Mouse (Mus musculus) intestine, postnatal 0 days (tissue): ENCODE measurements at regions not wholly inside any gene's neighbourhood (a gene's known extent, or its start where the extent isn't known, plus 50 kb on each side); places are given as distances from the start of the nearest gene placed in this dataset.

ENCODE experiments used
- ATAC-seq: fragments of 200-750 bp; cut with Nextera tagmentation; 2 replicates; pipeline ENCODE4 v1.8.0; 2017; ENCODE audit warnings: mild to moderate bottlenecking, moderate TSS enrichment, moderate library complexity
- H3K27ac ChIP-seq: fragments of 300-500 bp; sonication (generic); 2 replicates; pipeline ENCODE4 v1.5.1; 2014; ENCODE audit warnings: mild to moderate bottlenecking, low read depth, low read length, moderate library complexity
- H3K27me3 ChIP-seq: fragments of 300-500 bp; sonication (generic); replicated peaks from 2 replicates; pipeline ENCODE4 v1.6.1; 2014; ENCODE audit warnings: low read length, mixed read lengths; ENCODE audit not compliant: control insufficient read depth, insufficient read depth
- H3K36me3 ChIP-seq: fragments of 300-500 bp; sonication (generic); 2 replicates; pipeline ENCODE4 v1.6.1; 2014; ENCODE audit warnings: mild to moderate bottlenecking, moderate library complexity; ENCODE audit not compliant: control insufficient read depth, insufficient read depth
- H3K4me1 ChIP-seq: fragments of 300-500 bp; sonication (generic); replicated peaks from 2 replicates; pipeline ENCODE4 v1.6.1; 2014; ENCODE audit warnings: antibody characterized with exemption, low read length, mixed read lengths; ENCODE audit not compliant: control insufficient read depth, insufficient read depth
- H3K4me2 ChIP-seq: fragments of 300-500 bp; sonication (generic); replicated peaks from 2 replicates; pipeline ENCODE4 v1.6.1; 2014; ENCODE audit warnings: low read depth, mild to moderate bottlenecking, moderate library complexity
- H3K4me3 ChIP-seq: fragments of 300-500 bp; sonication (generic); 2 replicates; pipeline ENCODE4 v1.5.1; 2014; ENCODE audit warnings: low read depth, low read length
- H3K9ac ChIP-seq: fragments of 300-500 bp; sonication (generic); 2 replicates; pipeline ENCODE4 v1.6.1; 2014; ENCODE audit warnings: mild to moderate bottlenecking, low read depth, low read length
- H3K9me3 ChIP-seq: fragments of 300-500 bp; sonication (generic); 2 replicates; pipeline ENCODE4 v1.6.1; 2016; ENCODE audit warnings: mixed run types; ENCODE audit not compliant: control insufficient read depth
- CTCF ChIP-seq: sonication (generic); IDR thresholded peaks from 2 replicates; pipeline ENCODE4 v1.5.1; 2016; ENCODE audit warnings: low read depth, mild to moderate bottlenecking, control low read depth, antibody characterized with exemption, moderate library complexity
- WGBS: fragments of 180-500 bp; shearing (Covaris S2); extraction: QIAGEN DNeasy Blood & Tissue Kit; methylation state at CpG from one replicate; pipeline ENCODE4 v1.1.7; 2014; 5-methylcytosine and 5-hydroxymethylcytosine counted together

DNA sequence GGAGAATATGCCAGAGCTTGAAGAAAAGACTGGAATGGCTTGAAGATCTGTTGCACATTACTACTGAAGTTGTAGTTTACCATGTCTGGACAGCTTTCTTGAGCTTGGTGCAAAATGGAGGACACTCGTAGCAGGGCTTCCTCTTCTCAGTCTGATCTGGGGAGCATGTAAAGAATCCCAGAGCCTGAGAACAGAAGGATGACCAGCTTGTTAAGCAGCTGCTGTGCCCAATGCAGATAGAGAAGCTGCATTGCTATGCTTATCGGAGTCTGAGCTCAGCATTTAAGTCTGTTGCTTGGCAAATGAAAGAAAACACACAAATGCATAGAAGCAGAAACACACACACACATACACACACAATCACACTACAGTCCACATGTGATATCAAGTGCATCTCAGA is 76.9 kb upstream of the Tnc start:
- Histone ChIP-seq H3K9ac (no peak overlapping the region), H3K27me3 (no peaks in the 10 kb centered on the region), H3K27ac (no peak overlapping the region), H3K4me2 (no peak overlapping the region), H3K4me1 (no peaks in the 10 kb centered on the region), H3K9me3 (no peaks in the 10 kb centered on the region), H3K4me3 (no peak overlapping the region), H3K36me3 (no peaks in the 10 kb centered on the region)
- WGBS, result 90% methylated on average over 2 of the region's 2 CpGs
- ATAC-seq, result no peak
- TF ChIP-seq CTCF, result no peak

GRCm38 (mm10) chr4:64098247-64098646 is 51.4 kb upstream of the Tnc start:
- WGBS, result 86% methylated on average over 4 of the region's 4 CpGs
- TF ChIP-seq CTCF, result no peak
- Histone ChIP-seq H3K4me2 (no peak overlapping the region), H3K4me1 (no peaks in the 10 kb centered on the region), H3K4me3 (no peak overlapping the region), H3K27ac (no peak overlapping the region), H3K9me3 (no peaks in the 10 kb centered on the region), H3K27me3 (no peaks in the 10 kb centered on the region), H3K9ac (no peak overlapping the region), H3K36me3 (no peaks in the 10 kb centered on the region)
- no peak for ATAC-seq
